12 mouse cellular contexts compared by ENCODE assay signal in the genomic region with DNA sequence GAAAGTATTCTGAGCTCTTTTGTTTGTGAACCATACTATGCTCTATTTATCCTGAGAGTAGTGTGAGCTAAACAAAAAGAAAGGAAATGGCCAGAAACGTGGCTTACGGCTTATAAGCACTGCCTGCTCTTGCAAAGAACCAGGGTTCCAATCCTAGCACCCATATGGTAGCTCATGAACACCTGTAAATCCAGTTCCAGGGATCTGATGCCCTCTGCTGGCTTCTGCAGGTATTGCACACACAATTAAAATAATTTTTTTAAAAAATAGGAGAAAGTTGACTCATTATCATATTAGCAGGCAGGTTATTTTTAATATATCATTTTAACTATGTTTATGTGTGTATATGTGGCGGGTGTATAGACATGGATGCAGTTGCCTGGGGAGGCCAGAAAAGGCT.
DNase-seq lines count a peak whose midpoint lies in the region; ATAC-seq and TF ChIP-seq lines count a peak whose summit lies in the region.
"Had no signal": no experiment of that assay in that cellular context is flagged by ENCODE, and none has a peak within 500 bp of the region (broad histone marks: within the 10 kb centered on the region; RNA-seq: fewer than 3 reads in every experiment).

No protein-coding gene starts in this region.

- peak; percentile 23 for DNase-seq in embryo, embryonic 10.5 days (ENCODE audit: low spot score)
- DNase-seq in embryo, embryonic 11 days: no peak
- DNase-seq in limb, embryonic 11.5 days (ENCODE audit: low spot score): peak; percentile 34
- no peak for DNase-seq in limb, embryonic 10.5 days (ENCODE audit: low spot score)
- DNase-seq in CD4-positive helper T cell, adult 2 months (ENCODE audit: low read depth, low spot score): peak; percentile 22
- DNase-seq in brain, embryonic 14.5 days (ENCODE audit: low read depth): no peak
- DNase-seq in right cerebral cortex, postnatal 14 days: no peak
- no peak for DNase-seq in urinary bladder, postnatal 4 days (ENCODE audit: low spot score in 2 of 2)
- DNase-seq: heart, postnatal 14 days; liver, embryonic 13.5 days had no signal

- H3K4me2 ChIP-seq in limb, embryonic 11.5 days (ENCODE audit: low read depth, severe bottlenecking): no peak overlapping the region
- H3K4me2 ChIP-seq: embryonic facial prominence, embryonic 12.5 days; liver, embryonic 13.5 days had no signal

- no peak for ATAC-seq in limb, embryonic 11.5 days (ENCODE audit: insufficient number of reproducible peaks, low FRiP score, low TSS enrichment, low read depth)
- ATAC-seq: midbrain, embryonic 16.5 days had no signal

- no peaks in the 10 kb centered on the region for H3K4me1 ChIP-seq in limb, embryonic 11.5 days (ENCODE audit: control insufficient read depth, insufficient read depth, low read length)
- H3K4me1 ChIP-seq in limb, embryonic 10.5 days: 0 out of 2 replicates have a peak, but pooled peaks cover 3% of the 10 kb centered on the region
- H3K4me1 ChIP-seq: embryonic facial prominence, embryonic 12.5 days had no signal

- TF ChIP-seq CTCF in brain, embryonic 14.5 days (IDR thresholded peaks at IDR 0.05; ENCODE audit: borderline replicate concordance, extremely low read depth, insufficient read depth, insufficient read length): peak; percentile 44; the same call in 1 of the 2 replicates

- no peak overlapping the region for H3K9ac ChIP-seq in limb, embryonic 11.5 days (ENCODE audit: low read length)
- H3K9ac ChIP-seq: embryonic facial prominence, embryonic 12.5 days; liver, embryonic 13.5 days had no signal

- TF ChIP-seq POLR2A in brain, embryonic 14.5 days (IDR thresholded peaks at IDR 0.05; ENCODE audit: borderline replicate concordance, extremely low read depth, insufficient read depth, insufficient read length, poor library complexity, severe bottlenecking): no peak

- no peaks in the 10 kb centered on the region for H3K27me3 ChIP-seq in limb, embryonic 11.5 days (ENCODE audit: control insufficient read depth, insufficient read depth, low read length)
- no peaks in the 10 kb centered on the region for H3K27me3 ChIP-seq in limb, embryonic 10.5 days (ENCODE audit: low read depth, poor library complexity, severe bottlenecking)
- H3K27me3 ChIP-seq: embryonic facial prominence, embryonic 12.5 days; liver, embryonic 13.5 days had no signal

- no peak overlapping the region for H3K4me3 ChIP-seq in limb, embryonic 11.5 days (ENCODE audit: low read depth, low read length)
- no peak overlapping the region for H3K4me3 ChIP-seq in limb, embryonic 10.5 days
- H3K4me3 ChIP-seq: embryonic facial prominence, embryonic 12.5 days; liver, embryonic 13.5 days had no signal

- H3K36me3 ChIP-seq in limb, embryonic 11.5 days (ENCODE audit: control insufficient read depth, insufficient read depth, low read length): no peaks in the 10 kb centered on the region
- H3K36me3 ChIP-seq in limb, embryonic 10.5 days: no peaks in the 10 kb centered on the region
- H3K36me3 ChIP-seq: embryonic facial prominence, embryonic 12.5 days; liver, embryonic 13.5 days had no signal

- no peak overlapping the region for H3K27ac ChIP-seq in limb, embryonic 11.5 days (replicated peaks; ENCODE audit: low read depth, low read length)
- H3K27ac ChIP-seq in limb, embryonic 10.5 days: no peak overlapping the region
- H3K27ac ChIP-seq: embryonic facial prominence, embryonic 12.5 days; liver, embryonic 13.5 days had no signal

- WGBS in limb, embryonic 11.5 days: 75% methylated on average over 3 of the region's 3 CpGs
- WGBS in limb, embryonic 10.5 days: 64% methylated on average over 3 of the region's 3 CpGs

- no peaks in the 10 kb centered on the region for H3K9me3 ChIP-seq in limb, embryonic 11.5 days (ENCODE audit: control insufficient read depth, low read length)
- no peaks in the 10 kb centered on the region for H3K9me3 ChIP-seq in limb, embryonic 10.5 days (replicated peaks)
- H3K9me3 ChIP-seq: liver, embryonic 13.5 days had no signal

Comparison
In these comparisons a context has a peak if more than half of its experiments do, and no peak if none do; other contexts are left out.
1. DNase-seq: peak in embryo, embryonic 10.5 days (single experiment), limb, embryonic 11.5 days (single experiment) and CD4-positive helper T cell, adult 2 months (single experiment); none in embryo, embryonic 11 days (single experiment), limb, embryonic 10.5 days (single experiment), brain, embryonic 14.5 days (single experiment), right cerebral cortex, postnatal 14 days (single experiment) and urinary bladder, postnatal 4 days (0 of 2).